Mouse (Mus musculus): ENCODE measurements around the gene Nfrkb. TPM values are rescaled to one million over a fixed set of nuclear protein-coding genes. Genes with fewer than 3 reads are reported as not detected.

The Nfrkb gene
- polyA plus RNA-seq, 1 experiment from 2014 or later, result 30.2 TPM

DNA sequence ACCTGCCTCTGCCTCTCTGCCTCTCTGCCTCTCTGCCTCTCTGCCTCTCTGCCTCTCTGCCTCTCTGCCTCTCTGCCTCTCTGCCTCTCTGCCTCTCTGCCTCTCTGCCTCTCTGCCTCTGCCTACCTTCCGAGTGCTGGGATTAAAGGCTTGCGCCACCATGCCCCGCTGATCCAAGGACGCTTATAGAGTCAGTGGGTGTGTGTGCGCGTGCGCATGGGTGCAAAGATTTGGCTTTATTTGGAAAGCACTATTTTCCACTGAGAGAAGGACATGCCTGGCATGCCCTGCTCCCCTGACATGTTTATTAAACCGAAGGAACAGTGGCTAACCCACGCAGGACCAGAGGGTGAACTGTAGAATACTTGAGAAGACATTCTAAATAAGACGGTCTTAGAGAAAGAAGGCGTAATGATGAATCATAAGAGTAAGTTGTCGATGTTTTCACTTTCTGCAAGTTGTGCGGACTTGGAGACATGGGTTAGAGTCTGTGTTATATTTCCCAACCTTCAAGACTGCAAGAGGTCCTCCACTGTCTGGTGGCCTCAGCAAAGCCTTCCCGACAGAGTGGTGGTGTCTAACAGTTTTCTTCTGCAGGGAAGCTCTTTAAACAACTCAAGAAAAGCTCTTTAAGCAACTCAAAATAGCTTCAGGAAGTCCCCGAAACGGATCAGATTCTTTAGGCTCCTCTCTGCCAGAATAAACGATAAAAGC lies 1.0 kb upstream of the Nfrkb start:
- ATAC-seq, result no peak

DNA sequence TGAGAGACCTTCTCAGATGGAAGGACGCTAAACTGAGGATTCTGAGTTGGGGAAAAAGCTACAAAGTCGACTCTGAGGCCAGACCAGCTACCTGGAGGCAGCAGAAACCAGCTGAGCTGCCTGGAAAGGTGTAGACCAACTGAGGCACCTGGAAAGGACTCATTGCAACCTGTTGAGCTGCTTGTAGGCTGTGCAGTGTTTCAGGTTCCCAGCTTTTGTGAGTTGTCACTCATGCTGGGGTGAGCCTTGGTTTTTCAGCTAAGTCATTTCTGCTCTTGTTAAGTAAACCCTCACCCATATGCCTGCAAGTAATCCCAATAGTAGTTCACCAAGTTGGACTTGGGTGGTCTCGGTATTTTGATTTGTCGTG lies 507 bp upstream of the Nfrkb start:
- H3K4me3 ChIP-seq (replicated peaks), result peak overlapping the region; percentile 85
- H3K36me3 ChIP-seq, result peaks cover 14% of the 10 kb centered on the region
- peaks cover 26% of the 10 kb centered on the region for H3K4me1 ChIP-seq (replicated peaks)
- 16% methylated on average over 4 of the region's 4 CpGs for WGBS
- H3K9ac ChIP-seq (replicated peaks), result peak overlapping the region; percentile 87
- peak overlapping the region; percentile 82 for H3K4me2 ChIP-seq (replicated peaks)
- ATAC-seq, result no peak; the same call in 1 of the 2 replicates
- H3K27ac ChIP-seq, result no peak overlapping the region
- no peaks in the 10 kb centered on the region for H3K27me3 ChIP-seq
- no peaks in the 10 kb centered on the region for H3K9me3 ChIP-seq

More for the DNA sequence above, 1.0 kb upstream of the Nfrkb start:
- Histone ChIP-seq H3K4me3 (replicated peaks) (no peak overlapping the region; the same call in 1 of the 2 replicates), H3K4me2 (replicated peaks) (peak overlapping the region; percentile 82), H3K36me3 (peaks cover 9% of the 10 kb centered on the region), H3K4me1 (replicated peaks) (peaks cover 26% of the 10 kb centered on the region), H3K9me3 (no peaks in the 10 kb centered on the region), H3K27me3 (no peaks in the 10 kb centered on the region), H3K27ac (no peak overlapping the region), H3K9ac (replicated peaks) (no peak overlapping the region)
- WGBS, result 85% methylated on average over 17 of the region's 17 CpGs

DNA sequence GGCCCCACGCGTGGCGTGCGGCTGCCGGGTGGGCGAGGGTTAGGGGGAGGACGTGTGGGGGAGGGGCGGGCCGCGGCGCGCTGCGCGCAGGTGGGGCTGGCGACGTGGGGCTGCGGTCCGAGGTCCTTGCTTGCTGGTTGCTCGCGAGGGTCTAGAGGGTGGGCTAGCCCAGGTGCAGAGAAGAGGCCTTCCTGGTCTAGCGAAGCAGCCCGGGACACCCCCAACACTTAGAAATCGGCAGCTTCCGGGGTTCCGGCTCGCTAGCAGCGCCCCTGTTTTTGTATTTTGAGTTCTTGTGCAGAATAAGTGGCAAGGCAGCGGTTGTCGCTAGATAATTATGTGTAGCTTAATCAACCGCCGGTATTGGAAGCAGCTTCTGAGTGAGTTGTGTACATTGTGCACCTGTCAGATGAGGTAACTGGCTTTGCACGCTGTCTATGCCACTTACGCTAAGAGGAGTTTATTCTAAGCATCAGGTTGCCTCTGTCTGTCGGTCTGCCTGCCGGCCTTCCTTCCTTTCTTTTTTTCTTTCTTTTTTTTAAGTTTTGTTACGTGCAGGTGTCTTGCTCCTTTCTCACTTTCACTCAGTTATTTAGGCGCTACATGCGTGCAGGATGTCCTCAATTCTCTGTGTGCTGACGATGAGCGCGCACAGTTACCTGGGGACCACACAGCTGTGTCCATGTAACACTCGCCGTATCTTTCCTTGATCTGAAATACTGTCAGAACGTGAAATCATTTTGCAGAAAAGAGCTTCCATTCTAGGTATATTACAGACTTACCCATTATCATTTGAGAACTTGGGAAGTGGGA lies 582 bp downstream of the Nfrkb start:
- peaks cover 24% of the 10 kb centered on the region for H3K36me3 ChIP-seq
- peak overlapping the region; percentile 82 for H3K4me2 ChIP-seq (replicated peaks)
- no peaks in the 10 kb centered on the region for H3K9me3 ChIP-seq
- peak; percentile 89 for ATAC-seq
- peak overlapping the region; percentile 58; the same call in 1 of the 2 replicates for H3K27ac ChIP-seq
- 13% methylated on average over 39 of the region's 44 CpGs for WGBS
- H3K4me1 ChIP-seq (replicated peaks), result peaks cover 26% of the 10 kb centered on the region
- peak overlapping the region; percentile 87 for H3K9ac ChIP-seq (replicated peaks)
- H3K27me3 ChIP-seq, result no peaks in the 10 kb centered on the region
- peak overlapping the region; percentile 85 for H3K4me3 ChIP-seq (replicated peaks)

DNA sequence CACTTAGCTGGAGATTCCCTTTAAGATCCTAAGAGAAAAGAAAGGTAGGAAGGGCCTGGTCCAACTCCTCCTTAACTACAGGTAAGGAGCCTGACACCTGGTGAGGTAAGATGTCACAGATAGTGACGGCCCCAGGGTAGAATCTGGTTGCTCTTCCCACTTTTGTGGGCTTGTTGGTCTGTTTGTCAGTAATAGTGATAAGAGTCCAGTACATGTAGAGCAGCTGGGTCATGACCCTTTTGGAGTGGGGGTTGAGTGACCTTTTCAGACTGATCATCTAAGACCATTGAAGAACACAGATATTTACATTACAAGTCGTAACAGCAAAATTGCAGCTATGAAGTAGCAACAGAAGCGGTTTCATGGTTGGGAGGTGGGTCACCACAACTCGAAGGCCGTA lies 1.2 kb downstream of the Nfrkb start:
- no peak for ATAC-seq
- H3K36me3 ChIP-seq, result peaks cover 30% of the 10 kb centered on the region
- peak overlapping the region; percentile 85 for H3K4me3 ChIP-seq (replicated peaks)
- H3K9me3 ChIP-seq, result no peaks in the 10 kb centered on the region
- H3K9ac ChIP-seq (replicated peaks), result peak overlapping the region; percentile 87
- no peak overlapping the region for H3K27ac ChIP-seq
- 91% methylated on average over 5 of the region's 5 CpGs for WGBS
- H3K4me2 ChIP-seq (replicated peaks), result peak overlapping the region; percentile 82
- H3K27me3 ChIP-seq, result no peaks in the 10 kb centered on the region
- peaks cover 26% of the 10 kb centered on the region for H3K4me1 ChIP-seq (replicated peaks)

DNA sequence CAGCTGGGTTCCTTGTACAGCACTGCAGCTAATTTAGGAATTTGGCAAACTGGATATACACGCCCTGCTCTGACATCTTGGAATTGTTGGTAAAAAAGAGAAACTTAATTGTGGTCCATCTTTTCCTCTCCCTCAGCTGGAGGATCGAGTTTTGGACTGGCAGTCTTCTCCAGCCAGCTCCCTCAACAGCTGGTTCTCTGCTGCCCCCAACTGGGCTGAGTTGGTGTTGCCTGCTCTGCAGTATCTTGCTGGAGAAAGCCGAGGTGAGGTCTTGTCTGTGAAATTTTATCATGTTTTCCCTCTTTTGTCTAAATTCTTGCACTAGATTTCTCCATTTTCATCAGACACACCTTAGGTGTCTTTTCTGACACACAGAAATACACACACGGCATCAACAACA lies 14.4 kb downstream of the Nfrkb start:
- WGBS, result 61% methylated on average over 4 of the region's 4 CpGs

DNA sequence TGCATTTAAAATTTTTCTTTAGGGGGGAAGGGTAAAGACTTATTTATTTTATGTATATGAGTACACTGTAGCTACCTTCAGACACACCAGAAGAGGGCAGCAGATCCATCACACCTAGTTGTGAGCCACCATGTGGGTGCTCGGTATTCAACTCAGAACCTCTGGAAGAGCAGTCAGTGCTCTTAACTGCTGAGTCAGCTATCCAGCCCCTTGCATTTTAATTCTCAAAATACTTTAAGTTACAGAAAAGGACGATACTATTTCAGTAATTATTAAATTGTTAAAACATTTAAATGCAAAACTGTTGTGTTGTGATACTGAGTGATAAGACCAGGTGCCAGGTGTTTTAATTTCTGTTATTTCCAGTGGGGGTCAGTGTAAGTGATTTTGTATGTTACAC lies 18.3 kb downstream of the Nfrkb start:
- H3K9me3 ChIP-seq, result no peaks in the 10 kb centered on the region
- no peaks in the 10 kb centered on the region for H3K27me3 ChIP-seq
- no peak overlapping the region for H3K4me2 ChIP-seq (replicated peaks)
- peaks cover 90% of the 10 kb centered on the region for H3K36me3 ChIP-seq
- H3K27ac ChIP-seq, result no peak overlapping the region
- ATAC-seq, result no peak
- H3K4me1 ChIP-seq (replicated peaks), result no peaks in the 10 kb centered on the region
- H3K9ac ChIP-seq (replicated peaks), result no peak overlapping the region
- no peak overlapping the region for H3K4me3 ChIP-seq (replicated peaks)
- WGBS, result 85% methylated on average over 2 of the region's 2 CpGs

More for the DNA sequence above, 14.4 kb downstream of the Nfrkb start:
- Histone ChIP-seq H3K9me3 (no peaks in the 10 kb centered on the region), H3K36me3 (peaks cover 97% of the 10 kb centered on the region), H3K9ac (replicated peaks) (no peak overlapping the region), H3K4me1 (replicated peaks) (no peaks in the 10 kb centered on the region), H3K27me3 (no peaks in the 10 kb centered on the region), H3K4me2 (replicated peaks) (no peak overlapping the region), H3K4me3 (replicated peaks) (no peak overlapping the region), H3K27ac (no peak overlapping the region)
- no peak for ATAC-seq

DNA sequence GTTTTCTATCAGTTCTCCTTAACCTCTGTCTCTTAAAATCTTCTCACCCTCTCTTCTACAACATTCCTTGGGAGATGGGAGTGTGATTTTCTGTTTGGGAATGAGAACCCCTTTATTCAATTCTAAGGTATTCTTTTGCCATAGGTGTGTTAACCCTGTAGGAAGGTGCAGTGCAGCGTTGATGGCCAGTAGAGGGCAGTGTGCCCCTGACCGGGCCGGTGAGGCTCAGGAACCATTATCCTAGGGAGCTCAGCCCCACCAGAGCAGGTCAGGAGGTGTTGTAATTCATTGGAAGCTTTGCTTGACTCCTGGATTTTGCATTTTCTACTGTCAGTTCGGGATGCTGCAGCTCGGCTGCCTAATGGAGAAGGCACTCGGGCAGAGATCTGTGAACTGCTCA lies 19.2 kb downstream of the Nfrkb start:
- ATAC-seq, result no peak
- no peaks in the 10 kb centered on the region for H3K27me3 ChIP-seq
- H3K4me2 ChIP-seq (replicated peaks), result no peak overlapping the region
- H3K27ac ChIP-seq, result no peak overlapping the region
- no peak overlapping the region for H3K4me3 ChIP-seq (replicated peaks)
- H3K9me3 ChIP-seq, result no peaks in the 10 kb centered on the region
- H3K4me1 ChIP-seq (replicated peaks), result no peaks in the 10 kb centered on the region
- 64% methylated on average over 6 of the region's 6 CpGs for WGBS
- no peak overlapping the region for H3K9ac ChIP-seq (replicated peaks)
- peaks cover 90% of the 10 kb centered on the region for H3K36me3 ChIP-seq

DNA sequence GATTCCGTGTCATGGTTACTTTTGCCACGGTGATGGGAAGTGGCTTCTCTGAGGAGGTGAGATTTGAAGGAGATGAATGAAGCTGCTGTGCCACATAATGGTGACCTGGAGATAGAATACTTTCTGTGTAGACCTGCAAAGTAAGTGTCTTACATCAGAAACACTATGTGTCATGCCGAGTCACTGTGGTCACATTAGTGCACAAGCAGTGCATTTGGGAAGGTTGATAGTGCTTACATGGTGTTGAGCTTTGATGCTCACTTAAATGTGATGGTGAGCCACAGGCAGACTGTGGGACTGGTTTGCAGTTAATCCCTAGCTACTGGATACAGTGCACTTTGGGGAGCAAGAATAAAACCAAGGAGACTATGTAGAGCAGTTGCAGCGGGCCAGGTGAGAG lies 26.2 kb downstream of the Nfrkb start:
- ATAC-seq, result no peak
- no peak overlapping the region for H3K4me2 ChIP-seq (replicated peaks)
- H3K27ac ChIP-seq, result no peak overlapping the region
- no peaks in the 10 kb centered on the region for H3K27me3 ChIP-seq
- no peaks in the 10 kb centered on the region for H3K9me3 ChIP-seq
- peaks cover 89% of the 10 kb centered on the region for H3K36me3 ChIP-seq
- WGBS, result 95% methylated on average over 4 of the region's 4 CpGs
- H3K9ac ChIP-seq (replicated peaks), result no peak overlapping the region
- no peak overlapping the region for H3K4me3 ChIP-seq (replicated peaks)
- H3K4me1 ChIP-seq (replicated peaks), result no peaks in the 10 kb centered on the region

DNA sequence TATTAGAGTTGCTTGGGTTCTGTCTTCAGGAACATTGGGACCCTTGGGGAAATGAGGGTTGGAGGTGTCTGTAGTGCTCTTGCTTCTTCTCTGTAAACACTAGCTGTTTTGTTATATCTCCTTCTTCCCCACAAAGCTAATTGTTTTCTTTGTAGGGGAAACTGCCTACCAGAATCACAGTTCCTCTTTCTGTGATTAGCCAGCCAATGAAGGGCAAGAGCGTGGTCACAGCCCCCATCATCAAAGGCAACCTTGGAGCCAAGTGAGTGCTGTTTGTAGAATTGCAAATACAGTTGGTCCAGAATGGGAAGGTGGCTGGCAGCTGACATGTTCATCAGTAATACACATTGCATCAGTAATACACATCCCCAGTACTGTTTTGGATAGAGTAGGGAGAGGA lies 32.8 kb downstream of the Nfrkb start:
- 87% methylated on average over 1 of the region's 1 CpGs for WGBS
- ATAC-seq, result no peak

DNA sequence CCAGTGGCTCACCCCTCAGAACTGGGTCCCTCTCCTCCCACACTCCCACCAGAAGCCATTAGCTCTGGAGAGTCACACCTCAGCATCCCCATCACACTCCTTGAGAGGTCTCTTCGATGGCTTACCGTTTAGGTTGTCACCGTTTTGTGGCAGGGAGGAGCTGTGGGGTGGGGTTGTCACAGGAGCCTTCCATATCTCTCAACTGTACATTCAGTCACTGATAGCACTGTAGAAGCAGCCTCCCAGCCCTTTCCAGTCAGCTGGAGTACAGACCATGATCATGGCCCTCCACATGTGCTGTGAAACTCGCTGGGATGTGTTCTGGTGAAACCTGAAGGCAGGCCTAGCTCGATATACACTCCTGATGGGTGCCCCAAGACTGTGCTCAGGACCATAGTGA lies 36.2 kb downstream of the Nfrkb start:
- Histone ChIP-seq H3K36me3 (peaks cover 69% of the 10 kb centered on the region), H3K4me1 (replicated peaks) (no peaks in the 10 kb centered on the region), H3K4me2 (replicated peaks) (no peak overlapping the region), H3K9ac (replicated peaks) (no peak overlapping the region), H3K27me3 (no peaks in the 10 kb centered on the region), H3K4me3 (replicated peaks) (no peak overlapping the region), H3K9me3 (no peaks in the 10 kb centered on the region), H3K27ac (no peak overlapping the region)
- WGBS, result 92% methylated on average over 5 of the region's 5 CpGs
- ATAC-seq, result no peak

More for the DNA sequence above, 32.8 kb downstream of the Nfrkb start:
- no peaks in the 10 kb centered on the region for H3K27me3 ChIP-seq
- H3K27ac ChIP-seq, result no peak overlapping the region
- no peaks in the 10 kb centered on the region for H3K9me3 ChIP-seq
- H3K4me1 ChIP-seq (replicated peaks), result no peaks in the 10 kb centered on the region
- no peak overlapping the region for H3K4me2 ChIP-seq (replicated peaks)
- H3K36me3 ChIP-seq, result peaks cover 83% of the 10 kb centered on the region
- H3K4me3 ChIP-seq (replicated peaks), result no peak overlapping the region
- no peak overlapping the region for H3K9ac ChIP-seq (replicated peaks)

DNA sequence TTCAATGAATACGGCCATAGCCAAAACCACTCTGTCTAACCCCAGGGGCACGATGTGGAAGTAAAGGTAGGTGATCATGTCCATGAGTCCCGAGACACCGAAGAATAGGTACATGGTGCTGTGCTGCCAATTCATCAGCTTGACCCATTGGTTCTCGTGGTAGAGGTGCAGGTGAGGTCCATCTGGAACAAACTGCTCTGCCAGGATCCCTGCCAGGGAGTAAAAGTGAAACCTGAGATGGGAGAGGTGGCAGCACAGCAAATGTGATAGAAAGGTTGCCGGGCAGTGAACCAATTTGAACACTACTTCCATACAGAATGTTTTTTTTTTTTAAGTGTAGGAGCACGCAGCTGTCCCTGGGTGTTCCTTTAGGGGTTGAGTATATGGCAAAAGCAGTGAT lies 43.0 kb downstream of the Nfrkb start:
- Histone ChIP-seq H3K4me2 (replicated peaks) (no peak overlapping the region), H3K27me3 (no peaks in the 10 kb centered on the region), H3K36me3 (peaks cover 11% of the 10 kb centered on the region), H3K9me3 (no peaks in the 10 kb centered on the region), H3K27ac (no peak overlapping the region), H3K4me3 (replicated peaks) (no peak overlapping the region), H3K9ac (replicated peaks) (no peak overlapping the region), H3K4me1 (replicated peaks) (no peaks in the 10 kb centered on the region)
- WGBS, result 94% methylated on average over 7 of the region's 7 CpGs
- ATAC-seq, result no peak

DNA sequence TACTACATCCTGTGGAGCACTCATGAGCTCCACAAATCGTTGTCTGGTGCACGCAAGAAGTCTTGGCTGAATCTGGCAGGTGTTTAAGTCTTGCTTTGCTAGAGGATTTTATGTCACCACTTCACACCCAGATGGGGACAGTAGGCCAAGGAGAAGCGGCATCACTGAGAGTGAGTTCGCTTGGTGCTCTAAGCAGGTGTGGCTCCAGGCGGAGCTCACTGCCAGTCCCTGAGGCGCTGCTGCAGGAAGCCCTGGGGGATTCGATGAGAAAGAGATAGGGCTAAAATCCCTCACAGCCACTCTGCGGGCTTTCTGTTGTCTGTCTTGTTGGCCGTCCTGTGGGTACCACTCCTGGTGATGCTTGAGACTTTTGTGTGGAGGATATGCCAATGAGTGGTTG lies 44.0 kb downstream of the Nfrkb start:
- H3K27me3 ChIP-seq, result no peaks in the 10 kb centered on the region
- H3K4me1 ChIP-seq (replicated peaks), result no peaks in the 10 kb centered on the region
- 79% methylated on average over 9 of the region's 9 CpGs for WGBS
- peaks cover 5% of the 10 kb centered on the region; the same call in 1 of the 2 replicates for H3K36me3 ChIP-seq
- no peak for ATAC-seq
- no peak overlapping the region for H3K4me3 ChIP-seq (replicated peaks)
- H3K4me2 ChIP-seq (replicated peaks), result no peak overlapping the region
- H3K9me3 ChIP-seq, result no peaks in the 10 kb centered on the region
- H3K9ac ChIP-seq (replicated peaks), result no peak overlapping the region
- H3K27ac ChIP-seq, result no peak overlapping the region
